Mouse (Mus musculus) embryonic facial prominence, embryonic 13.5 days (tissue): ENCODE data around the gene Phip. TPM values are rescaled to one million over a fixed set of nuclear protein-coding genes. Genes with fewer than 3 reads are reported as not detected.

ENCODE experiments used
- ATAC-seq: fragments of 200-750 bp; cut with Nextera tagmentation; 2 replicates; pipeline ENCODE4 v1.8.0; 2017; ENCODE audit warnings: low read depth; ENCODE audit not compliant: insufficient number of reproducible peaks, insufficient read depth, low FRiP score, low TSS enrichment
- H3K27ac ChIP-seq: fragments of 300-500 bp; sonication (generic); 2 replicates; pipeline ENCODE4 v1.5.1; 2015; ENCODE audit warnings: moderate library complexity, mild to moderate bottlenecking, inconsistent platforms
- H3K27me3 ChIP-seq: fragments of 300-500 bp; sonication (generic); 2 replicates; pipeline ENCODE4 v1.6.1; 2015; ENCODE audit warnings: mild to moderate bottlenecking, inconsistent platforms
- H3K36me3 ChIP-seq: fragments of 300-500 bp; sonication (generic); 2 replicates; pipeline ENCODE4 v1.6.1; 2015; ENCODE audit warnings: mild to moderate bottlenecking, inconsistent platforms
- H3K4me1 ChIP-seq: fragments of 300-500 bp; sonication (generic); 2 replicates; pipeline ENCODE4 v1.6.1; 2015; ENCODE audit warnings: inconsistent platforms
- H3K4me2 ChIP-seq: fragments of 300-500 bp; sonication (generic); 2 replicates; pipeline ENCODE4 v1.6.1; 2015; ENCODE audit warnings: moderate library complexity, mild to moderate bottlenecking, inconsistent platforms
- H3K4me3 ChIP-seq: fragments of 300-500 bp; sonication (generic); 2 replicates; pipeline ENCODE4 v1.5.1; 2015; ENCODE audit warnings: mild to moderate bottlenecking, inconsistent platforms
- H3K9ac ChIP-seq: fragments of 300-500 bp; sonication (generic); 2 replicates; pipeline ENCODE4 v1.6.1; 2015; ENCODE audit warnings: mild to moderate bottlenecking, inconsistent platforms
- H3K9me3 ChIP-seq: fragments of 300-500 bp; sonication (generic); 2 replicates; pipeline ENCODE4 v1.6.1; 2016; ENCODE audit warnings: inconsistent platforms
- WGBS: fragments of 180-500 bp; shearing (Covaris S2); methylation state at CpG from one replicate; pipeline ENCODE4 v1.1.7; 2015; ENCODE audit warnings: mixed read lengths; 5-methylcytosine and 5-hydroxymethylcytosine counted together
- polyA plus RNA-seq: library from polyadenylated mRNA; unstranded; fragments of >200 nt; fragmentation: Nextera tagmentation; extraction: Ambion mirVana; gene quantifications from 2 replicates; pipeline ENCODE4 v1.2.1, GENCODE M21; 2015

Phip gene
- polyA plus RNA-seq, 1 experiment from 2014 or later, result 116 TPM

GRCm38 (mm10) chr9:82826426-82826825, 148.9 kb downstream of the Phip start:
- Histone ChIP-seq H3K36me3 (0 out of 2 replicates have a peak, but pooled peaks cover 3% of the 10 kb centered on the region), H3K9me3 (no peaks in the 10 kb centered on the region), H3K4me2 (no peak overlapping the region), H3K9ac (no peak overlapping the region), H3K4me1 (peaks cover 8% of the 10 kb centered on the region), H3K27ac (no peak overlapping the region), H3K27me3 (no peaks in the 10 kb centered on the region), H3K4me3 (no peak overlapping the region)
- ATAC-seq, result no peak
- 95% methylated on average over 6 of the region's 6 CpGs for WGBS

Other genes with a start within 250 kb of the Phip start
- 25.3 and 26.8 TPM in 2 replicates for gene Irak1bp1, start 146.0 kb downstream of the Phip start, polyA plus RNA-seq
- gene Hmgn3, start 171.2 kb upstream of the Phip start, polyA plus RNA-seq, result 214 and 217 TPM in 2 replicates